Mouse (Mus musculus): ENCODE results near the gene B4galnt3. TPM values are rescaled to one million over a fixed set of nuclear protein-coding genes. Genes with fewer than 3 reads are reported as not detected.

The B4galnt3 gene
- polyA plus RNA-seq, 1 experiment from 2014 or later: 0.59 TPM

- Histone ChIP-seq H3K27ac (ENCODE audit: poor library complexity, severe bottlenecking) (no peak overlapping the region), H3K36me3 (no peaks in the 10 kb centered on the region), H3K4me2 (no peak overlapping the region), H3K9me3 (replicated peaks) (no peaks in the 10 kb centered on the region), H3K9ac (no peak overlapping the region), H3K4me1 (replicated peaks) (no peaks in the 10 kb centered on the region), H3K4me3 (no peak overlapping the region), H3K27me3 (replicated peaks) (no peaks in the 10 kb centered on the region)
- WGBS: 72% methylated on average over 5 of the region's 5 CpGs
- ATAC-seq (ENCODE audit: insufficient number of reproducible peaks, low FRiP score): no peak
These were observed 44.5 kb downstream of the B4galnt3 start for GRCm38 (mm10) chr6:120249831-120250230.

- 84% methylated on average over 5 of the region's 5 CpGs for WGBS
- Histone ChIP-seq H3K27ac (ENCODE audit: poor library complexity, severe bottlenecking) (no peak overlapping the region), H3K27me3 (replicated peaks) (no peaks in the 10 kb centered on the region), H3K9me3 (replicated peaks) (no peaks in the 10 kb centered on the region), H3K4me1 (replicated peaks) (no peaks in the 10 kb centered on the region), H3K4me2 (no peak overlapping the region), H3K9ac (no peak overlapping the region), H3K36me3 (no peaks in the 10 kb centered on the region), H3K4me3 (no peak overlapping the region)
- no peak for ATAC-seq (ENCODE audit: insufficient number of reproducible peaks, low FRiP score)
These were observed 47.7 kb downstream of the B4galnt3 start for GRCm38 (mm10) chr6:120246676-120247075.

- Histone ChIP-seq H3K4me3 (no peak overlapping the region), H3K27me3 (replicated peaks) (no peaks in the 10 kb centered on the region), H3K9ac (no peak overlapping the region), H3K9me3 (replicated peaks) (no peaks in the 10 kb centered on the region), H3K27ac (ENCODE audit: poor library complexity, severe bottlenecking) (no peak overlapping the region), H3K36me3 (no peaks in the 10 kb centered on the region), H3K4me1 (replicated peaks) (no peaks in the 10 kb centered on the region), H3K4me2 (no peak overlapping the region)
- 71% methylated on average over 8 of the region's 8 CpGs for WGBS
- ATAC-seq (ENCODE audit: insufficient number of reproducible peaks, low FRiP score): no peak
These were observed 51.1 kb downstream of the B4galnt3 start for GRCm38 (mm10) chr6:120243250-120243649.

- H3K4me2 ChIP-seq: no peak overlapping the region
- ATAC-seq (ENCODE audit: insufficient number of reproducible peaks, low FRiP score): no peak
- no peak overlapping the region for H3K4me3 ChIP-seq
- H3K27ac ChIP-seq (ENCODE audit: poor library complexity, severe bottlenecking): no peak overlapping the region
- H3K27me3 ChIP-seq (replicated peaks): no peaks in the 10 kb centered on the region
- H3K9ac ChIP-seq: no peak overlapping the region
- no peaks in the 10 kb centered on the region for H3K9me3 ChIP-seq (replicated peaks)
- no peaks in the 10 kb centered on the region for H3K4me1 ChIP-seq (replicated peaks)
- no peaks in the 10 kb centered on the region for H3K36me3 ChIP-seq
- 77% methylated on average over 8 of the region's 8 CpGs for WGBS
These were observed 51.8 kb downstream of the B4galnt3 start for GRCm38 (mm10) chr6:120242530-120242929.

- 85% methylated on average over 12 of the region's 12 CpGs for WGBS
- no peak overlapping the region for H3K4me2 ChIP-seq
- no peak overlapping the region for H3K4me3 ChIP-seq
- no peaks in the 10 kb centered on the region for H3K36me3 ChIP-seq
- no peaks in the 10 kb centered on the region for H3K9me3 ChIP-seq (replicated peaks)
- H3K27ac ChIP-seq (ENCODE audit: poor library complexity, severe bottlenecking): no peak overlapping the region
- no peak overlapping the region for H3K9ac ChIP-seq
- H3K27me3 ChIP-seq (replicated peaks): no peaks in the 10 kb centered on the region
- ATAC-seq (ENCODE audit: insufficient number of reproducible peaks, low FRiP score): no peak
- H3K4me1 ChIP-seq (replicated peaks): no peaks in the 10 kb centered on the region; the same call in 1 of the 2 replicates
These were observed 52.9 kb downstream of the B4galnt3 start for GRCm38 (mm10) chr6:120241453-120241852.

GRCm38 (mm10) chr6:120240461-120240860 is 53.9 kb downstream of the B4galnt3 start:
- Histone ChIP-seq H3K36me3 (no peaks in the 10 kb centered on the region), H3K4me1 (replicated peaks) (peaks cover 10% of the 10 kb centered on the region), H3K4me3 (no peak overlapping the region), H3K9me3 (replicated peaks) (no peaks in the 10 kb centered on the region), H3K9ac (no peak overlapping the region), H3K4me2 (no peak overlapping the region), H3K27me3 (replicated peaks) (no peaks in the 10 kb centered on the region), H3K27ac (ENCODE audit: poor library complexity, severe bottlenecking) (no peak overlapping the region)
- WGBS: 68% methylated on average over 5 of the region's 5 CpGs
- ATAC-seq (ENCODE audit: insufficient number of reproducible peaks, low FRiP score): no peak

GRCm38 (mm10) chr6:120235874-120236273 is 58.5 kb downstream of the B4galnt3 start:
- H3K4me2 ChIP-seq: no peak overlapping the region
- H3K27ac ChIP-seq (ENCODE audit: poor library complexity, severe bottlenecking): no peak overlapping the region
- ATAC-seq (ENCODE audit: insufficient number of reproducible peaks, low FRiP score): no peak
- H3K9ac ChIP-seq: no peak overlapping the region
- no peaks in the 10 kb centered on the region for H3K36me3 ChIP-seq
- H3K9me3 ChIP-seq (replicated peaks): no peaks in the 10 kb centered on the region
- peaks cover 15% of the 10 kb centered on the region for H3K4me1 ChIP-seq (replicated peaks)
- H3K4me3 ChIP-seq: no peak overlapping the region
- 30% methylated on average over 7 of the region's 7 CpGs for WGBS
- H3K27me3 ChIP-seq (replicated peaks): no peaks in the 10 kb centered on the region

- Histone ChIP-seq H3K4me1 (replicated peaks) (peaks cover 15% of the 10 kb centered on the region), H3K4me2 (no peak overlapping the region), H3K36me3 (no peaks in the 10 kb centered on the region), H3K9ac (no peak overlapping the region), H3K27ac (ENCODE audit: poor library complexity, severe bottlenecking) (no peak overlapping the region), H3K9me3 (replicated peaks) (no peaks in the 10 kb centered on the region), H3K27me3 (replicated peaks) (no peaks in the 10 kb centered on the region), H3K4me3 (no peak overlapping the region)
- ATAC-seq (ENCODE audit: insufficient number of reproducible peaks, low FRiP score): no peak
- WGBS: 89% methylated on average over 6 of the region's 6 CpGs
These were observed 61.5 kb downstream of the B4galnt3 start for GRCm38 (mm10) chr6:120232885-120233284.

GRCm38 (mm10) chr6:120230441-120230840 is 63.9 kb downstream of the B4galnt3 start:
- H3K27me3 ChIP-seq (replicated peaks): no peaks in the 10 kb centered on the region
- ATAC-seq (ENCODE audit: insufficient number of reproducible peaks, low FRiP score): no peak
- H3K9ac ChIP-seq: no peak overlapping the region
- 45% methylated on average over 1 of the region's 1 CpGs for WGBS
- H3K9me3 ChIP-seq (replicated peaks): no peaks in the 10 kb centered on the region
- no peak overlapping the region for H3K27ac ChIP-seq (ENCODE audit: poor library complexity, severe bottlenecking)
- H3K4me3 ChIP-seq: no peak overlapping the region
- no peaks in the 10 kb centered on the region for H3K36me3 ChIP-seq
- H3K4me1 ChIP-seq (replicated peaks): peaks cover 12% of the 10 kb centered on the region
- no peak overlapping the region for H3K4me2 ChIP-seq

GRCm38 (mm10) chr6:120229806-120230205 is 64.6 kb downstream of the B4galnt3 start:
- ATAC-seq (ENCODE audit: insufficient number of reproducible peaks, low FRiP score): no peak
- no peak overlapping the region for H3K4me2 ChIP-seq
- no peak overlapping the region for H3K27ac ChIP-seq (ENCODE audit: poor library complexity, severe bottlenecking)

GRCm38 (mm10) chr6:120227068-120227467 is 67.3 kb downstream of the B4galnt3 start:
- Histone ChIP-seq H3K4me3 (no peak overlapping the region), H3K9me3 (replicated peaks) (no peaks in the 10 kb centered on the region), H3K36me3 (no peaks in the 10 kb centered on the region), H3K27me3 (replicated peaks) (no peaks in the 10 kb centered on the region), H3K9ac (no peak overlapping the region), H3K4me2 (no peak overlapping the region), H3K4me1 (replicated peaks) (peaks cover 15% of the 10 kb centered on the region), H3K27ac (ENCODE audit: poor library complexity, severe bottlenecking) (no peak overlapping the region)
- WGBS: 84% methylated on average over 7 of the region's 7 CpGs
- no peak for ATAC-seq (ENCODE audit: insufficient number of reproducible peaks, low FRiP score)

More at GRCm38 (mm10) chr6:120229806-120230205, 64.6 kb downstream of the B4galnt3 start:
- 71% methylated on average over 7 of the region's 7 CpGs for WGBS
- Histone ChIP-seq H3K9me3 (replicated peaks) (no peaks in the 10 kb centered on the region), H3K36me3 (no peaks in the 10 kb centered on the region), H3K27me3 (replicated peaks) (no peaks in the 10 kb centered on the region), H3K4me1 (replicated peaks) (peaks cover 13% of the 10 kb centered on the region), H3K9ac (no peak overlapping the region), H3K4me3 (no peak overlapping the region)

- Histone ChIP-seq H3K27ac (ENCODE audit: poor library complexity, severe bottlenecking) (no peak overlapping the region), H3K4me2 (no peak overlapping the region), H3K9me3 (replicated peaks) (no peaks in the 10 kb centered on the region), H3K36me3 (no peaks in the 10 kb centered on the region), H3K4me1 (replicated peaks) (peaks cover 20% of the 10 kb centered on the region), H3K9ac (no peak overlapping the region), H3K4me3 (no peak overlapping the region), H3K27me3 (replicated peaks) (no peaks in the 10 kb centered on the region)
- ATAC-seq (ENCODE audit: insufficient number of reproducible peaks, low FRiP score): no peak
- 41% methylated on average over 6 of the region's 6 CpGs for WGBS
These were observed 69.0 kb downstream of the B4galnt3 start for GRCm38 (mm10) chr6:120225355-120225754.

Measured in heart, embryonic 12.5 days (tissue).